Mouse (Mus musculus): Measurements from ENCODE around the gene Fmnl1.

Gene Fmnl1

GRCm38 (mm10) chr11:103177815-103178485 lies 7.0 kb downstream of the Fmnl1 start:
- in situ Hi-C loops (cut with MboI, MseI): loop anchor here (5.0 to 10.0 kb wide), 2 partner anchors 84 to 87 kb away; partner anchors contain the start of gene Map3k14 (in 1 of the 2)

- in situ Hi-C loops (cut with MboI, MseI): loop anchor here (5.0 to 10.0 kb wide), 2 partner anchors 84 to 86 kb away; partner anchors contain the start of gene Map3k14 (in 1 of the 2)
Measured at GRCm38 (mm10) chr11:103178748-103179147, 7.8 kb downstream of the Fmnl1 start.

DNA sequence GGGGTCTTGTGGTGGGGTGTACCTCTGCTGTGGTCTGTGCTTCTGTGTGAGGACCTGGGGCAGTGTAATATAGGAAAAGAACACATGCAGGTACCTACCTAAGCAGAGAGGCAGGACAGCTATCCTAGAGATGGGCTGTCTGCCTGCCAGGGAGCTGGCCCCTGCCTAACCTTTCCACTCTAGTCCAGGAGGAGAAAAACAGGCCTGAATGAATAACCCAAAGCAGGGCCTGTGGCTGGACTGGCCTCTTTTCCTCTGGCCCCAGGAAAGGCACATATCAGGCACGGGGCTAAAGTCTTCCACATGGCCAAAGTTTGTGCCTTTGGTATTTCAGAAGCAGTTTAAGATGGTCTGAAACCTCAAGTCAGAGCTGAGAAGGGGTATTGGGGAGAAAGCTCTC lies 9.5 kb downstream of the Fmnl1 start:
- in situ Hi-C loops (cut with MboI, MseI): loop anchor here in 1 of 2 experiments (5.0 kb wide), 1 partner anchor 52 kb away; no protein-coding TSS in a partner anchor

DNA sequence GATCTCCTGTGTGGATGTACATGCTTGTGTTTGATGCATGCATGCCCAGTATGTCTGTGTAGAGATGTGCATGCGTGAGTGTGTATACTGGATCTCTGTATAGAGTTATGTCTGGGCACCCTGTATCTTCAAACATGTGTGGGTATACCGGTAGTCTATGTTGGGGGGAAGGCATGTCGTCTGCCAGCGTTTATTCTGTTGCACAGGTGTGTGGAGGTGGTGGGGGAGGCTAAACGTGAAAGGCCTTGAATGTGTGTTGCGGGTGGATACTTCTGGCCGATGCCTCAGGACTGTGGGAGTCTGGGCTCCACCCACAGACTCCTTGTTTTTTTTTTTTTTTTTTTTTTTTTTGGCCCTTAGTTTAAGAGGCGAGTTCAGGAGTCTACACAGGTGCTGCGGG lies 10.4 kb downstream of the Fmnl1 start:
- in situ Hi-C loops (cut with MboI, MseI): loop anchor here in 1 of 2 experiments (5.0 kb wide), 1 partner anchor 51 kb away; no protein-coding TSS in a partner anchor

- in situ Hi-C loops (cut with MboI, MseI): loop anchor here in 1 of 2 experiments (5.0 kb wide), 1 partner anchor 50 kb away; no protein-coding TSS in a partner anchor
Measured at GRCm38 (mm10) chr11:103181911-103182310, 11.0 kb downstream of the Fmnl1 start.

DNA sequence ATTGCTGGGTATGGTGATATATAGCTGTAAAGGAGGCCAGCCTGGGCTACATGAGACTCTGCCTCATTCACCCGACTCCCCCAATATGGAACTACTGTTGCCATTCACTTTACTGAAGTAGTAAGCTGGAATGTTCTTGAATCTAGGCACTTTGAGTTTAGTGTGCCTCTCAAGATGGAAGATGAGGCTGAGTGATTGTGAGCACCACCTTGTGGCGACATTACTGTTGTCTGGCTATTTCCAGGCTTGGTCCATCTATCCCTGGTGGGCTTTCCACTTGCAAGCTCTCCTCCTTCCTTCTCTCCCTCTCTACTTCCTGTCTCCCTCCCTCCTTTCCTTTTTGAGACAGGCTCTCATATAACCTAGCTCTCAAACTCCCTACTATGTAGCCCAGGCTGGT lies 14.0 kb downstream of the Fmnl1 start:
- in situ Hi-C loops (cut with MboI, MseI): loop anchor here in 1 of 2 experiments (5.0 kb wide), 1 partner anchor 47 kb away; no protein-coding TSS in a partner anchor

DNA sequence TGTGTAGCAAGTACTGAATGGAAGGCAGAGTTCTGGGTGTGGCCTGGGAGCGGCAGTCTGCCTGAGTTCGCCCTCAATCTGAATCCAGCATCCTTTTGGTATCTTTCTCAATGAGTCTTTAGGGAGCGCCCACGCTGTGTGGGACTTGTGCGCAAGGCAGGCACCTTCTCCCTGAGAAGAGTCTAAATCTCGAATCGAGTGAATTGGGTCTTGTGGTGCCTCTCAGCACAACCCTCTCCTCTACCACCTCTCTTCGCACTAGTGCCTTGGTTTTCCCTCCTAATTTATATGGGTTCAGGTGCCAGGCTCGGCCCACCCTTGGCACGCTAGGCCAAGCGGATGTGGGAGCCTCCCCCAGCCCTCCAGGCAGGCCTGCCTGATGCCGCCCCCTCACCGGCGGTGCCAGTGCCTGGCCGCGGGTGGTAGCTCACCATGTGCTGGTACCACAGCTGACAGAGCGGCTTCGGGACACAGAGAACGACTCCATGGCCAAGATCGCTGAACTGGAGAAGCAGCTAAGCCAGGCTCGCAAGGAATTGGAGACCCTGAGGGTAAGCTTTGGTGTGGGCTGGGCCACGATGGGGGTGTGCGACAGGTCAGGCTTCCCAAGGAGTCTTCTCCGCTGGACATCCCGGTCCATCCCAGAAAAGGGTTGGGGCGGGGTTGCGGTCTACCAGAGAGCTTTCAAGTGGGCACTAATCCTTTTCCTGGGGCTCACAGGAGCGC lies 21.5 kb downstream of the Fmnl1 start:
- in situ Hi-C loops (cut with MboI, MseI): no loop called here

DNA sequence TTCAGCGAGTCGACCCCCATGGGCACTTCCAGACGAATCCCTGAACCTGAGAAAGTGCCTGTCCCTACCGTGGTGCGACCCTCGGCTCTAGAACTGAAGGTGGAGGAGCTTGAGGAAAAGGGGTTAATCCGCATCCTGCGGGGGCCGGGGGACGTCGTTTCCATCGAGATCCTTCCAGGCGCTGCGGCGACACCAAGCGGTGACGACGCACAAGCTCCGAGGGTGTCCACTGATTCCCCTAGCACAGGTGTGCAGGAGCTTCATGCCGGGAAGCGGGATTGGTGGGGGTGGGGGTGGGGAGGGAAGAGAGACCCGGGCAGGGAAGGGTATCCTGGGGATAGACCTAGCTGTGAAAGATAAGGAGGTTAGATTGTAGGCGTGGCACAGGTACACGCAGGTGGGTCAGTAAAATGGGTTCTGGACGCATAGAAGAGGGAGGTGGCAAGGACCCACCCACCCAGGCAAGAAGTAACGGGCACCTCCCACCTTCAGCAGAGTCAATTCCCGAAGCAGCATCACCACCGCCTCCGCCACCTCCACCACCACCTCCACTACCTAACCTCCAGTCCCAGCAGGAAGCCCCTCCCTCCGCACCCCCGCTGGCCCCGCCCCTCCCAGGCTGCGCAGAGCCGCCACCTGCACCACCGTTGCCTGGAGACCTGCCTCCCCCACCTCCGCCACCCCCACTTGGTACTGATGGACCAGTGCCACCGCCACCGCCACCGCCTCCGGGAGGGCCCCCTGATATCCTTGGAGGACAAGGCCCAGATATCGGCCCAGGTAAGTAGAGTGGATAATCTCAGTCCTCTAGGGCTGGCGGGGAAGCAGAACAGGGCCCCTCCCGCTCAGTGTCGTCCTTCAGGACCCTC lies 22.3 kb downstream of the Fmnl1 start:
- in situ Hi-C loops (cut with MboI, MseI): no loop called here

DNA sequence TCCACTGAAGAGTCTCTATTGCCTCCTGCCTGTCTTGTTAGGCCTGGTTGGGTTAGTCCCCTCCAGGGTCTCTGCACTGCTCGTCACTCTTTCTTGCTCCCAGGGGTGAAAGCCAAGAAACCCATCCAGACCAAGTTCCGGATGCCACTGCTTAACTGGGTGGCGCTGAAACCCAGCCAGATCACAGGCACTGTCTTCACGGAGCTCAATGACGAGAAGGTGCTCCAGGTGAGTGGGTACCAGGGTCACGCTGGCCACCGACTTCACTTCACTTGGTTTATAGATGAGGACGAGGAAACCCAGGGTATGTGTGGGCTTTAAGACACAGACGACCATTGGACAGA lies 22.9 kb downstream of the Fmnl1 start:
- in situ Hi-C loops (cut with MboI, MseI): no loop called here

DNA sequence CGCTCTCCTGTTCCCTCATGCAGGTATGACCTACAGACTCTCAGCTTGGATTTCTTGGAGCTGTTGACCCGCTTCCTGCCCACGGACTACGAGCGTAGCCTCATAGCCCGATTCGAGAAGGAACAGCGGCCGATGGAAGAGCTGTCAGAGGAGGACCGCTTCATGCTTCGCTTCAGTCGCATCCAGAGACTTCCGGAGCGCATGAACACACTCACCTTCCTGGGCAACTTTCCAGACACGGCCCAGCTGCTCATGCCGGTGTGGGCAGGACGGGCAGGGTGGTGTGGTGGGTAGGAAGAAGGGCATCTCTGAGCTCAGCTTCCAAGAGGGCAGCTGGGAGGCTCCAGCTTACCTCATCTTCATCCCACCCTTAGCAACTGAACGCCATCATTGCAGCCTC lies 24.3 kb downstream of the Fmnl1 start:
- in situ Hi-C loops (cut with MboI, MseI): no loop called here

GRCm38 (mm10) chr11:103195656-103196055 lies 24.7 kb downstream of the Fmnl1 start:
- in situ Hi-C loops (cut with MboI, MseI): no loop called here

GRCm38 (mm10) chr11:103197340-103197739 lies 26.4 kb downstream of the Fmnl1 start:
- in situ Hi-C loops (cut with MboI, MseI): no loop called here

- in situ Hi-C loops (cut with MboI, MseI): no loop called here
Measured at GRCm38 (mm10) chr11:103198339-103198738, 27.4 kb downstream of the Fmnl1 start.

- in situ Hi-C loops (cut with MboI, MseI): no loop called here
Measured at GRCm38 (mm10) chr11:103198911-103199803, 28.2 kb downstream of the Fmnl1 start.

DNA sequence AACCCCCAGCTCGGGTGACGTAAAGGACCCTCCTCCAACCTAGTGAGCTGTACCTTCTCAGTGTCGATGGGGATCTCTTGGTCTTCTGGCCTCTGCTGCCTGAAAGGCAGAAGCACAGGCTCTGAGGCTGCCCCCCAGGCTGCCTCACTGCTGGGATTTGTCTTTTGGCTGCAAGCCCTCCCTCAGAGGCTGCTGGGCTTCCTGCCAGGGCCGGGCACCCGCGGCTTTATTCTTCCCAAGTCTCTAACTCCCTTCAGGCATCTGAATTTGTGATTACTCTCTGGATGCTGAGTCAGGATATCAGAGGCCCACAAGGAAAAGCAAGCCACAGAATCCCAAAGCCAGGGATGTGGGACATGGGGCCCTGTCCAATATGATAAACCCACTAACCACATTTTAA lies 30.8 kb downstream of the Fmnl1 start:
- in situ Hi-C loops (cut with MboI, MseI): no loop called here

- in situ Hi-C loops (cut with MboI, MseI): no loop called here
Measured at GRCm38 (mm10) chr11:103202376-103202775, 31.5 kb downstream of the Fmnl1 start.

GRCm38 (mm10) chr11:103206203-103206602 lies 35.3 kb downstream of the Fmnl1 start:
- in situ Hi-C loops (cut with MboI, MseI): no loop called here

DNA sequence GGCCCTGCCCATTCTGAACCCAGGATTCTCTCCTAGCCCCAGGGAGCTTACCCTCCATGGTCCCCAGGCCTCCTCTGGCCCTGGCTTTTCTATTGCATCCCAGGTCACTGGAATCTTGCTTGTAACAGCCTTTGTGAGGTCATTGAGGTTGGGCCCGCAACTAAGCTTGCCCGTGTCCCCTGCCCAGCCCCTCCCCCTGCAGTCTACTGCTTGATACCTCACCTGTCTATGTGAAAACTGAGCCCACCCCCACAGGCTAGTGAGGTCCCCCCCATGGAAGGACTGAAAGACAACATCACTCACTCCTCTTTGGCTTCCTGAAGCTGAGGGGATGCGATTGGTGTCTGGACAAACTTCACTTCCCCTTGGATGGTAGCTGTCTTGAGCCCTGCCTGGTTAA lies 37.6 kb downstream of the Fmnl1 start, which contains the start of gene 1700023F06Rik:
Gene 1700023F06Rik (minus strand): TSS at position 101 of the 400 bp plus-strand sequence.
- in situ Hi-C loops (cut with MboI, MseI): no loop called here

DNA sequence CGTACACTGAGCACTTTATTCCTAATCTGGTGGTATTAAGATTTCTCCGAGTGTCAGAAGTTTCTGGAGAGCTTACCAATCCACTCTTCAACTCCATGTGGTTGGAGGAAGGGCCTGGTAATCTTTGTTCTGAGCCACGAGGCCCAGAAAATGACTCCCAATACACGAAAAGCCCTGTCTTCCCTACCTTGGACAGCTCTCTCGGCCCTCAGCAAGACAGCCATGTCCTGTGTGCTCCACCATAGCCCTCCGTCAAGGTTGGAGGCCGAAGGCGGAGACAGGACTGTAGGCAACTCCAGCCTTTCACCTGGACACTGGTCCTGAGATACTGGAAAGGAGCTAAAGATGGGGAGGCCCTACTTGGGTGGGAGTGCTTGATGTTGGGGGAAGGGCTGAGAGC lies 39.4 kb downstream of the Fmnl1 start:
- in situ Hi-C loops (cut with MboI, MseI): no loop called here

- in situ Hi-C loops (cut with MboI, MseI): no loop called here
Measured at GRCm38 (mm10) chr11:103213712-103214111, 42.8 kb downstream of the Fmnl1 start.

- in situ Hi-C loops (cut with MboI, MseI): no loop called here
Measured at GRCm38 (mm10) chr11:103215355-103215754, 44.4 kb downstream of the Fmnl1 start.

Data from T-helper 17 cell (primary cell).